Mouse (Mus musculus): ENCODE data around the gene Pi4k2a. TPM values are rescaled to one million over a fixed set of nuclear protein-coding genes. Genes with fewer than 3 reads are reported as not detected.
A peak's percentile ranks its signal among the peaks of the same experiment; 100 is the strongest.

The Pi4k2a gene
- polyA plus RNA-seq, 1 experiment from 2014 or later = 17.2 TPM

- peaks cover 10% of the 10 kb centered on the region for H3K4me1 ChIP-seq (ENCODE audit: control insufficient read depth, insufficient read depth, low read length)
- H3K27me3 ChIP-seq (ENCODE audit: control insufficient read depth, insufficient read depth, low read length) = no peaks in the 10 kb centered on the region; the same call in 1 of the 2 replicates
- H3K4me2 ChIP-seq (replicated peaks; ENCODE audit: low read depth, low read length) = peak overlapping the region; percentile 61
- WGBS = 66% methylated on average over 10 of the region's 10 CpGs
- no peak overlapping the region for H3K9ac ChIP-seq (replicated peaks; ENCODE audit: low read depth, low read length)
- H3K27ac ChIP-seq (ENCODE audit: low read length) = no peak overlapping the region
- H3K9me3 ChIP-seq (ENCODE audit: control insufficient read depth, low read depth, low read length) = no peaks in the 10 kb centered on the region
- H3K4me3 ChIP-seq (ENCODE audit: low read depth, low read length) = 0 out of 2 replicates have a peak overlapping the region, but pooled peaks have one; percentile 96
- ATAC-seq (ENCODE audit: insufficient number of reproducible peaks, insufficient read depth, low FRiP score, low read depth) = no peak
- no peaks in the 10 kb centered on the region for H3K36me3 ChIP-seq (ENCODE audit: control insufficient read depth, insufficient read depth, low read length)
These were observed 79.2 kb downstream of the Pi4k2a start for GRCm38 (mm10) chr19:42169322-42169975.

- ATAC-seq (ENCODE audit: insufficient number of reproducible peaks, insufficient read depth, low FRiP score, low read depth) = peak; percentile 90
- 2% methylated on average over 56 of the region's 56 CpGs for WGBS
- Histone ChIP-seq H3K4me3 (ENCODE audit: low read depth, low read length) (peak overlapping the region; percentile 96), H3K4me1 (ENCODE audit: control insufficient read depth, insufficient read depth, low read length) (peaks cover 10% of the 10 kb centered on the region), H3K36me3 (ENCODE audit: control insufficient read depth, insufficient read depth, low read length) (no peaks in the 10 kb centered on the region), H3K27ac (ENCODE audit: low read length) (0 out of 2 replicates have a peak overlapping the region, but pooled peaks have one; percentile 1), H3K4me2 (replicated peaks; ENCODE audit: low read depth, low read length) (peak overlapping the region; percentile 61), H3K9ac (replicated peaks; ENCODE audit: low read depth, low read length) (peak overlapping the region; percentile 73), H3K9me3 (ENCODE audit: control insufficient read depth, low read depth, low read length) (no peaks in the 10 kb centered on the region), H3K27me3 (ENCODE audit: control insufficient read depth, insufficient read depth, low read length) (no peaks in the 10 kb centered on the region)
These were observed 80.0 kb downstream of the Pi4k2a start for GRCm38 (mm10) chr19:42170025-42170969.

Other genes starting within 250 kb of the Pi4k2a start
- gene Frat2, start 242.3 kb upstream of the Pi4k2a start, polyA plus RNA-seq (2014; fragmentation: Nextera tagmentation; extraction: Ambion mirVana) = 3.5 and 5.0 TPM in 2 replicates
- 10.8 and 10.9 TPM in 2 replicates for gene Rrp12, start 194.3 kb upstream of the Pi4k2a start, polyA plus RNA-seq (2014; fragmentation: Nextera tagmentation; extraction: Ambion mirVana)
- 651 and 721 TPM in 2 replicates for gene Pgam1, start 178.5 kb upstream of the Pi4k2a start, polyA plus RNA-seq (2014; fragmentation: Nextera tagmentation; extraction: Ambion mirVana)
- 73.2 and 79.9 TPM in 2 replicates for gene Exosc1, start 157.0 kb upstream of the Pi4k2a start, polyA plus RNA-seq (2014; fragmentation: Nextera tagmentation; extraction: Ambion mirVana)
- 65.8 and 70.1 TPM in 2 replicates for gene Zdhhc16, start 157.0 kb upstream of the Pi4k2a start, polyA plus RNA-seq (2014; fragmentation: Nextera tagmentation; extraction: Ambion mirVana)
- gene Mms19, start 109.3 kb upstream of the Pi4k2a start, polyA plus RNA-seq (2014; fragmentation: Nextera tagmentation; extraction: Ambion mirVana) = 37.6 and 44.1 TPM in 2 replicates
- gene Ubtd1, start 108.7 kb upstream of the Pi4k2a start, polyA plus RNA-seq (2014; fragmentation: Nextera tagmentation; extraction: Ambion mirVana) = 10.4 and 10.8 TPM in 2 replicates
- gene Ankrd2, start 54.5 kb upstream of the Pi4k2a start, polyA plus RNA-seq (2014; fragmentation: Nextera tagmentation; extraction: Ambion mirVana) = 0.30 TPM in 1 of 2 replicates, not detected in the other
- 1.7 and 1.9 TPM in 2 replicates for gene Hoga1, start 44.9 kb upstream of the Pi4k2a start, polyA plus RNA-seq (2014; fragmentation: Nextera tagmentation; extraction: Ambion mirVana)
- 0.24 TPM in 1 of 2 replicates, not detected in the other for gene 4933411K16Rik, start 38.2 kb upstream of the Pi4k2a start, polyA plus RNA-seq (2014; fragmentation: Nextera tagmentation; extraction: Ambion mirVana)
- 27.0 and 27.6 TPM in 2 replicates for gene Morn4, start 4.1 kb upstream of the Pi4k2a start, polyA plus RNA-seq (2014; fragmentation: Nextera tagmentation; extraction: Ambion mirVana)
- 44.2 and 46.9 TPM in 2 replicates for gene Avpi1, start 38.6 kb downstream of the Pi4k2a start, polyA plus RNA-seq (2014; fragmentation: Nextera tagmentation; extraction: Ambion mirVana)
- gene Marveld1, start 56.9 kb downstream of the Pi4k2a start, polyA plus RNA-seq (2014; fragmentation: Nextera tagmentation; extraction: Ambion mirVana) = 13.2 and 15.6 TPM in 2 replicates
- 15.7 and 20.0 TPM in 2 replicates for gene Zfyve27, start 73.5 kb downstream of the Pi4k2a start, polyA plus RNA-seq (2014; fragmentation: Nextera tagmentation; extraction: Ambion mirVana)
- 11.1 and 13.0 TPM in 2 replicates for gene Sfrp5, start 111.8 kb downstream of the Pi4k2a start, polyA plus RNA-seq (2014; fragmentation: Nextera tagmentation; extraction: Ambion mirVana)
- gene Golga7b, start 157.1 kb downstream of the Pi4k2a start, polyA plus RNA-seq (2014; fragmentation: Nextera tagmentation; extraction: Ambion mirVana) = 0.83 and 0.97 TPM in 2 replicates

Data from stomach, embryonic 14.5 days (tissue).